Mouse (Mus musculus): ENCODE data around the gene Vmn2r88.

DNA sequence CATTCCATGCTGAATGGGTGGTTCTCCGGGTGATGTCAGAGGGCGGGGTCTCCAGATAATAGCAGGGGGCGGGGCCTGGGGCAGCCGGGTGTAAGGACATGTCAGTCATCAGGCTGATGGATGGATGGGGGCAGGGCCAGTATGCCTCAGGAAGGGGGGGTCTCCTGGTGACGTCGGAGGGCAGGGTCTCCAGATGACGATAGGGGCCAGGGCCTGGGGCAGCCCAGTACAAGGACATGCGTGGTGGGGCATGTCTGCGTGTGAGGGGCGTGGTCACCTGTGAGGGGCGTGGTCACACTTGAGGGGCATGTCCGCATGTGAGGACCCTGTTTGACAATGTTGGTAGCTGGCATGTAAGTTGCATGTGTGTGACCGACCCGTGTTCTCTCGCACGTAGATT, 23.9 kb downstream of the Vmn2r88 start:
- TF ChIP-seq CTCF (IDR thresholded peaks at IDR 0.05) (no peak), EP300 (IDR thresholded peaks at IDR 0.05) (no peak)

Measured in lung, postnatal 0 days (tissue).